Mouse (Mus musculus): ENCODE data around the gene Nutm1.

Nutm1 gene

GRCm38 (mm10) chr2:112261748-112262653 is 2.9 kb upstream of the Nutm1 start, which contains the start of gene Nop10:
Gene Nop10, plus strand, starts transcription at chr2:112261926.
- peak; percentile 95 for DNase-seq (ENCODE audit: low spot score)

- DNase-seq (ENCODE audit: low spot score) = no peak
Measured at GRCm38 (mm10) chr2:112254675-112255515, 4.2 kb downstream of the Nutm1 start.

DNA sequence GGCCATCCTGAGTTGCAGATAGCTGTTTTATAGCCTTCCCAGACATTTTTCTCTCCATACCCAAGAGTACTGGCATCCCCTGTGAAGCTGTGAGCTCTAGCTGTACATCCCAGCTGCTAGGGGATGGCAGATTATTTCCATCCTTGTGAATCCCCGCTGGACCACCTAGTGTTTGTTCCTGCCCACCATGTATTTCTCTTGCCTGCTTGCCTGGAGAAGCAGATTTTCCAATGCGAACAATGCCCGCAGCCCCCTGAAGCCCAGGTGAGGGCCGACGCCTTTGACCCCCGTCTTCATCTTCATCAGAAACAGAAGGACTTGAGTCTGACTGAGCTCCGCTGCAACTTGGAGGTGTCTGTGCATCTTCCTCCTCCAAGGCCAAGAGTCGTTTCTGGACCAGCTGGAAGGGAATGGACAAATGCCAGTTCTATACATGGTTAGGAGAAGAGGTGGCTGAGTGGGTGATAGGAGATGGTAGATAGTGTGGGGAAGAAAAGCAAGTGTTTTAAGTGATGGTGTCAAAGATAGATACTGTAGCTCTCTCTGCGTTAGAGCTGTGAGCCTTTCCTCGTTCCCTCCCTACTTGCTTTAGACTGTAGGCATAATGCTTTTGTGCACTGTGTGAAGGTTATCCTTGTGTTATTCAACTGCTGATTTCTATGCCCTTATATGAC is 9.2 kb downstream of the Nutm1 start:
- no peak for DNase-seq (ENCODE audit: low spot score)

DNA sequence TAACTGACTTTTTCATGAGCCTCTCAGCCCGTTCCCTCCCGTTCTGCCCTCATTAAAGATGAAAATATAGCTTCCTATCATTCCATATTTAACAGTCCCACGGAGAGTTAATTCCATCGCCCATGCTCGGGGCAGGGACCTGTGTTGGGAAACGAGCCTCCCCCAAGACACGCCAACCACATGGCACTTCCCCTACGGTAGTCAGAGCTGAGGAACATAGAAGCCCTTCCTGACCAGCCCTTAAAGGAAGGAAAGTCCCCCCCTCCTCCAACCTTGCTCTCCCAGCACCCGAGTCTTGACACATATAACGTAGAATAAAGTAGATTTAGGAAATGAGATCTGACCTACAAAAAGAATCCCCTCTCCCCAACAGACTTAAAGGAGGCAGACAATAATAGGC is 11.8 kb downstream of the Nutm1 start:
- DNase-seq (ENCODE audit: low spot score) = no peak

GRCm38 (mm10) chr2:112246193-112246592 is 12.9 kb downstream of the Nutm1 start:
- no peak for DNase-seq (ENCODE audit: low spot score)

GRCm38 (mm10) chr2:112245307-112245706 is 13.8 kb downstream of the Nutm1 start:
- DNase-seq (ENCODE audit: low spot score) = no peak

GRCm38 (mm10) chr2:112241787-112242186 is 17.3 kb downstream of the Nutm1 start:
- no peak for DNase-seq (ENCODE audit: low spot score)

DNA sequence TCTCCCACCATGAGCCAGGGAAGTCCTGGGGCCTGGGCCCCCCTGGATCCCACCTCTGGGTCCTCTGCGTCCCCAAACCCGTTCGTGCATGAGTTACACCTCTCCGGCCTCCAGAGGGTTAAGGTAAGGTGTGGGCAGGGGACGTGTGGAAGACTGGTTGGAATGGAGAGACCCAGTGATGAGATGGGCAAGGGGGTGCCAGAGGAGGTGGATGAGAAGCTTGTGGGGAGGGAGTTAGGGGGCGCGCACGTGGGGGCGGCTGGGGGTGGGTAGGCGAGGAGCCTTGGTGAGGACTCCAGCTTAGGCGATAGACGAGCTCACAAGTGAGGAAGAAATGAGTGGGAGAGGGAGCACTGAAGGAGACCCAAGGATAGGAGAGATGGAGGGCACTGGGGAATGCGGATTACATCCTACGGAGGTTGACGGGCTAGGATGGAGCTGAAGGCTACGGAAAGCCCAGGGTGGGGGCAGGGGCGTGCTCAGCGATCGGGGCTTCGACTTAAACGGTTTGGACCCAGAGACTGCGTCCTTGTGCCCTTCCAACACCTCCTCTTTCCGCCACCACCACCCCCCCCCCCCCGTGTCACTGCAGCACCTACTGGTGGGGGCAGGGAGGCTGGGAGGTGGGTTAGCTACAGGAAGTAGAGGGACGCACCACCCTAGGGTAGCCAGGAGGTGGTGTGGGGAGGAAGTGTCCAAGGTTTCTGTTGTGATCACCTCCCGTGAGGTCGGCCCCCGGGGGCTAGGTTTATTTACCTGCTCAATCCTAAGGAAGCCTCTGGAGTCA is 19.0 kb downstream of the Nutm1 start:
- DNase-seq (ENCODE audit: low spot score) = peak; percentile 57

DNA sequence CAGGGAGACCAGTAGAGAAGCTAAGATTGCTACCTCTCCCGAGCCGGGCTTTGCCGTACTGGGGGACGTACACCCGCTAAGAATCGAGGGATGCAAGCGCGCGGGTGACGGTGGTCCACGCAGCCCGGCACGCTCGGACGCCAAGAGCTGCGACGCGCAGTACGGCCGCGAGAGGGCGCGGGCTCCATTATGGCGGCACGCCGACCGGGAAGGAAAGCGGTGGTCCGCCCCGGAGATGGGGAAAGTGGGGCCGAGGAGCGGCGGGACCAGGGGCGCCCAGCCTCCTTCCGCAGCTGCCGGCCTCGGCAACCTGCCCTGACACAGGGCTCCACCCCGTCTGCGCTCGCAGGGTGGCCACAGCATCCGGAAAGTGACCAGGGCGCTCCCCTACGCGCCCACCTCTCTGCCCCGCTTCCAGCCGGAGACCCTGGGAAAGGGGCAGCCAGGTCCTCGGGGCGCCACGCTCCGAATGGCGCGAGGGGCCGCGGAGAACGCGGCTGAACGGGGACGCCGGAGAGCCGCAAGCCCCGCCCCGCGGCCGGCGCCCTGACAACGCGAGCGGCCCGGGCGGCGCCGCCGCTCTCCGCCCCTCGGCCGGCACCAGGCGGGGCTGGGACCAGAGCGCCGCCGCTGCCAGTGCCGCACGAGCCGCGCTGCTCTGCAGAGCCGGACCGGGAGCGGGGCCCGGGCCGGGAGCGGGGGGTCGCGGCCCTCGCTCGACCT is 19.7 kb downstream of the Nutm1 start, which contains the start of gene Lpcat4:
Gene Lpcat4, plus strand, starts transcription at position 257 of the 723 bp plus-strand sequence.
- peak; percentile 94 for DNase-seq (ENCODE audit: low spot score)

DNA sequence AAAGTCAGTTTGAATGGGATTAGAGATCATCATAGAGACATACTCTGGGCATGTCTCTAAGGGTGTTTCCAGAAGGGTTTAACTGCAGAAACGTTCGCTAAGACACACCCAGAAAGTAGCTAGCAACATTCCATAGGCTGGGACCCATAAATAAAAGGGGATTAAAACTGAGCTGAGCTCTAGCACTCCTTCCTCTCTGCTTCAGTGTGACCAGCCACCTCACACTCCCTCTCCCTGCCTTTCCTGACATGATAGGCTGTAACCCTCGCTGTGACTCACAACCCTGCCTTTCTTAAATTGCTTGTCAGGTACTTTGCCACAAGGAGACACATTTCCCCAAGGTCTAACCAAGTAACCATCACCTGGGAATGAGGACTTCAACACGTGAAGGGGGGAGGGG is 21.1 kb downstream of the Nutm1 start:
- peak; percentile 11 for DNase-seq (ENCODE audit: low spot score)

DNA sequence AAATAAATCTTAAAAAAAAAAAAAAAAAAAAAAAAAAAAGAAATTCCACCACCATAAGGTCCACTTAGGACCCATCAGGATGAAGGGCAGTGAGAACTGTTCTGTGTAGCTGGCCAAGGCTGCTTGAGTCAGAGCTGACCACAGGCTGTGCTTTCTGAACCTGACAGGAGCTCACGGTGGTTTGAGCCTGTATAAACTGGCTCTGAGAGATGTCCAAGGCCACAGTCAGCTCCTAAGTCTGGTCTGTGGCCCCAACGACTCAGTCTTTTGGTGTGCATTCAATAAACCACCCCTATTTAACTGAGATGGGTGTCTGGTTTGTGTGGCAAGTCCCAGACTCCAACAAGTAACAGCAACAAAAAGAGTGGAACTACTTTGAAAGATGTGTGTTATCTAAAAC is 22.5 kb downstream of the Nutm1 start:
- no peak for DNase-seq (ENCODE audit: low spot score)

GRCm38 (mm10) chr2:112232623-112233022 is 26.5 kb downstream of the Nutm1 start:
- DNase-seq (ENCODE audit: low spot score) = no peak

DNA sequence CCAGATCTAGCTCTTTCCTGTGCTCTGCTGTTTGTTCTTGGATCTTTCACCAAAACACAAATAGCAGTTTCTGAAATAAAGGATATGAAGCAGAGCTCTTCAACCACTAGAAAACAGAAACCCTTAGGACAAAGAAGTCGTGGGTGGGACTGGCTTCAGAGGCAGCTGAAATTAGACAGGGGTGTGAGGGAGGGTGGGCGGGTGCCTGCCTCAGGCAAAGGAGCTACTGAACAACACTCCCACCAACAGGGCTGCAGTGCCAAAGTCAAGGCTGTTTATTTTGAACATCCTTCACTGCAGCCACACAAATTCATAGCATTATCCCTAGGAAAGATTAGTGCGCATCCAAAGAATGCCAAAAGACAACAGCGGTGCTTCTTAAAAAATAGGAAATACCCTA is 34.7 kb downstream of the Nutm1 start:
- no peak for DNase-seq (ENCODE audit: low spot score)

DNA sequence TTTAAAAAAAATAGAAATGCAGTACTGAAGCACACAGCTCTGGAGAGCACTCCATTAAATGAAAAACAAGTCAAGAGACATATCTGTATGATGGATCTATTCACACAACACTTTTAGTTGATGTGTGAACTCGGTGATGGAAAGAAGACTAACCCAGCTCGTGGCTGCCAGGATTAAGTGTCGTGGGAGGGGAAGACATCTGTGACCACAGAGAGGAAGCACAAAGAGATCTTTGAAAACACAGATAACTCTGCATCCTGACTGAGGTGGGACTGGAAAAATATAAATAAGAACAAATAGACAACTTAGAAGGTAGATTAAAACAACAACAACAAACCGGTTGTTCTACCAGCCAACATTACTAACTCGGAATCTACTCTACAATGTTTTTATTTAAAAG is 36.5 kb downstream of the Nutm1 start:
- DNase-seq (ENCODE audit: low spot score) = no peak

DNA sequence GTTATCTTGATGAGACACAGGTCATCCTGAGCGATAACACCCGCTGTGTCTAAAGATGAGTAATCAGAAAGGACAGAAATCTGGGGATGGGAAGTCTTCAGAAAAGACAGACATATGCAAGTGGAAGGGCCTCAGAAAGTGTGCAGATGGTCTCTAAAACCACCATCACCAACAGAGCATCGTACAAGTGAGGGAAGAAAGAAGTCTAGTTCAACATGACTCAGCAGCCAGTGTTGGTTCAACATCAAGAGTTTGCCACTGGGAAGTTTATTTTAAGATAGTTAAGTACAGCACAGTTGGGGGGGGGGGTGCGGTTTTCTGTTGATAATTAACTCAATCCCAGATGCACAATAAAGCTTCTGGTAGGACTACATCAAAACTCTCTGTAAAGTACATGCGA is 38.2 kb downstream of the Nutm1 start:
- DNase-seq (ENCODE audit: low spot score) = no peak

GRCm38 (mm10) chr2:112217614-112218013 is 41.5 kb downstream of the Nutm1 start:
- DNase-seq (ENCODE audit: low spot score) = no peak

DNA sequence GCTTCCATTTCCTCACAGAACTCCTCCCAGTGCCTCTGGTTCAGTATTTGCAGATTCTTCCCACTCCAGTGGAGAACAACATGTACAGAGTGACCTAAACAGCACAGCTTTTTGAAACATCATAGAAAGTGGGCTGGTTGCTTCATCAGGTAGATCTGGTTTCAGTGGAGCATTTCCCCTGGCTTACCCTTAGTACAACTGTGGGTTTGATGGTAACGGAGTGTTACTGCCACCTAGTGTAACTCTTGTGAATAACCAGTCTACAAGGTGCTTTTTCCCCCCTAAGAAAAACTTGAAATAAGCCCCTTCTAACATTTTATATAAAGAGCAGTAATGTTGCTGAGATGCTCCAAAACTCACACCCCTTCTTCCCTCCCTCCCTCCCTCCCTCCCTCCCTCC is 43.1 kb downstream of the Nutm1 start:
- peak; percentile 79 for DNase-seq (ENCODE audit: low spot score)

GRCm38 (mm10) chr2:112210699-112211098 is 48.4 kb downstream of the Nutm1 start:
- DNase-seq (ENCODE audit: low spot score) = no peak

DNA sequence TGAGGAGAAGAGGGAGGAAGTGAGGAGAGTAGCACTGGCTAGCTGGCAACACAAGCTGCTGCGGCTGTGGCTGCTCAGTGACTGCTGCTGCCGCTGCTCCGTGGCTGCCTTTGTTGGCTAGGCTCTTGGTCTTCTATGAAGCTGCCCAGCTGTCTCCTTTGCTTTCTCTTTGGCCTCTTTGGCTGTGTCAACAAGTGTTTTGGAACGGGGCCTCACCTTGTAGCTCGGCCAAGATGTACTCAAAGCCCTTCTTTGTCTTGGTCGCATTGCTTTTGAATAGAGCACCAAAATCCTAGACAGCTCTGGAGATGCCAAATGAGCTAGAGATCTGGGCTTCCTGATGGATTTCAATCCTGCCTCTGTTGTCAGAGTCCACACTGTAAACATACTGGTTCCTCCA is 48.9 kb downstream of the Nutm1 start:
- DNase-seq (ENCODE audit: low spot score) = no peak

DNA sequence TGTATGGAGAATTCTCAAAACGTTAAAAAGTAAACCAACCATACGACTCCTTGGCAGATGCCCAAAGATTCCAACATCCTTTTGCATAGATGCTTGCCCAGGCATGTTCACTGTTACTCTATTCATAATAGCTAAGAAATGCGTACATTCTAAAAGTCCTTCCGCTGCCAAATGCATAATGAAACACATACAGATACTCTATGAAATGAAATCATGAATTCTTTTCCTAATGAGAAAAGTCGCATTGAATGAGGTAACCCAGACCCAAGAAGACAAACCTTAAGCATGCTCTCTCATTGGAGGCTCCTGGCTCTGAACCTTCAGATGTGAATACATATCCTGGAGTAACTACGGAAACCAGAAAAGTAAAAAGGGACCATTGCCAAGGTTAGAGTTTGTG is 56.0 kb downstream of the Nutm1 start:
- DNase-seq (ENCODE audit: low spot score) = no peak
